Mouse (Mus musculus): Measurements from ENCODE around the gene Iqcf5. TPM values are rescaled to one million over a fixed set of nuclear protein-coding genes. Genes with fewer than 3 reads are reported as not detected.

The Iqcf5 gene
- polyA plus RNA-seq, 1 experiment from 2014 or later: not detected

GRCm38 (mm10) chr9:106501846-106502245 lies 12.5 kb upstream of the Iqcf5 start:
- no peak for ATAC-seq (ENCODE audit: insufficient read depth)
- TF ChIP-seq CTCF (IDR thresholded peaks at IDR 0.05; ENCODE audit: low read depth): no peak
- H3K4me2 ChIP-seq: no peak overlapping the region
- H3K27me3 ChIP-seq (ENCODE audit: insufficient read depth, low read length): no peaks in the 10 kb centered on the region
- DNase-seq: no peak
- H3K9me3 ChIP-seq (ENCODE audit: low read depth, low read length): no peaks in the 10 kb centered on the region
- no peak overlapping the region for H3K27ac ChIP-seq (ENCODE audit: low read depth)
- WGBS: 83% methylated on average over 22 of the region's 22 CpGs
- no peak overlapping the region for H3K4me3 ChIP-seq (ENCODE audit: low read depth, low read length)
- no peak overlapping the region for H3K9ac ChIP-seq
- no peaks in the 10 kb centered on the region for H3K4me1 ChIP-seq (ENCODE audit: insufficient read depth)
- H3K36me3 ChIP-seq (ENCODE audit: insufficient read depth): no peaks in the 10 kb centered on the region

- no peak overlapping the region for H3K27ac ChIP-seq (ENCODE audit: low read depth)
- no peaks in the 10 kb centered on the region for H3K36me3 ChIP-seq (ENCODE audit: insufficient read depth)
- WGBS: 60% methylated on average over 6 of the region's 6 CpGs
- no peaks in the 10 kb centered on the region for H3K4me1 ChIP-seq (ENCODE audit: insufficient read depth)
- no peaks in the 10 kb centered on the region for H3K27me3 ChIP-seq (ENCODE audit: insufficient read depth, low read length)
- no peak for ATAC-seq (ENCODE audit: insufficient read depth)
- no peak for TF ChIP-seq CTCF (IDR thresholded peaks at IDR 0.05; ENCODE audit: low read depth)
- H3K9ac ChIP-seq: no peak overlapping the region
- H3K4me2 ChIP-seq: no peak overlapping the region
- no peak overlapping the region for H3K4me3 ChIP-seq (ENCODE audit: low read depth, low read length)
- H3K9me3 ChIP-seq (ENCODE audit: low read depth, low read length): no peaks in the 10 kb centered on the region
- DNase-seq: no peak
Observed at GRCm38 (mm10) chr9:106504246-106504645, 10.1 kb upstream of the Iqcf5 start.

GRCm38 (mm10) chr9:106509356-106509755 lies 5.0 kb upstream of the Iqcf5 start:
- no peaks in the 10 kb centered on the region for H3K36me3 ChIP-seq (ENCODE audit: insufficient read depth)
- H3K9ac ChIP-seq: no peak overlapping the region
- H3K27ac ChIP-seq (ENCODE audit: low read depth): no peak overlapping the region
- no peak for TF ChIP-seq CTCF (IDR thresholded peaks at IDR 0.05; ENCODE audit: low read depth)
- WGBS: 83% methylated on average over 10 of the region's 10 CpGs
- DNase-seq: no peak
- no peak overlapping the region for H3K4me2 ChIP-seq
- no peaks in the 10 kb centered on the region for H3K4me1 ChIP-seq (ENCODE audit: insufficient read depth)
- H3K4me3 ChIP-seq (ENCODE audit: low read depth, low read length): no peak overlapping the region
- no peaks in the 10 kb centered on the region for H3K27me3 ChIP-seq (ENCODE audit: insufficient read depth, low read length)
- H3K9me3 ChIP-seq (ENCODE audit: low read depth, low read length): no peaks in the 10 kb centered on the region
- ATAC-seq (ENCODE audit: insufficient read depth): no peak

- TF ChIP-seq CTCF (IDR thresholded peaks at IDR 0.05; ENCODE audit: low read depth): no peak
- no peak overlapping the region for H3K27ac ChIP-seq (ENCODE audit: low read depth)
- H3K9me3 ChIP-seq (ENCODE audit: low read depth, low read length): no peaks in the 10 kb centered on the region
- no peaks in the 10 kb centered on the region for H3K4me1 ChIP-seq (ENCODE audit: insufficient read depth)
- no peaks in the 10 kb centered on the region for H3K36me3 ChIP-seq (ENCODE audit: insufficient read depth)
- H3K4me3 ChIP-seq (ENCODE audit: low read depth, low read length): no peak overlapping the region
- DNase-seq (peak; percentile 56), ATAC-seq (ENCODE audit: insufficient read depth) (peak; percentile 58)
- no peak overlapping the region for H3K4me2 ChIP-seq
- 37% methylated on average over 13 of the region's 13 CpGs for WGBS
- no peak overlapping the region for H3K9ac ChIP-seq
- H3K27me3 ChIP-seq (ENCODE audit: insufficient read depth, low read length): no peaks in the 10 kb centered on the region
Observed at GRCm38 (mm10) chr9:106512729-106513450, 1.5 kb upstream of the Iqcf5 start.

GRCm38 (mm10) chr9:106513566-106513965 lies 807 bp upstream of the Iqcf5 start:
- no peaks in the 10 kb centered on the region for H3K27me3 ChIP-seq (ENCODE audit: insufficient read depth, low read length)
- no peaks in the 10 kb centered on the region for H3K36me3 ChIP-seq (ENCODE audit: insufficient read depth)
- no peak overlapping the region for H3K27ac ChIP-seq (ENCODE audit: low read depth)
- ATAC-seq (ENCODE audit: insufficient read depth) (no peak), DNase-seq (no peak)
- no peak overlapping the region for H3K9ac ChIP-seq
- no peaks in the 10 kb centered on the region for H3K9me3 ChIP-seq (ENCODE audit: low read depth, low read length)
- 77% methylated on average over 6 of the region's 6 CpGs for WGBS
- no peak overlapping the region for H3K4me3 ChIP-seq (ENCODE audit: low read depth, low read length)
- no peak for TF ChIP-seq CTCF (IDR thresholded peaks at IDR 0.05; ENCODE audit: low read depth)
- H3K4me2 ChIP-seq: no peak overlapping the region
- H3K4me1 ChIP-seq (ENCODE audit: insufficient read depth): no peaks in the 10 kb centered on the region

- Histone ChIP-seq H3K27me3 (ENCODE audit: insufficient read depth, low read length) (no peaks in the 10 kb centered on the region), H3K4me2 (no peak overlapping the region), H3K36me3 (ENCODE audit: insufficient read depth) (no peaks in the 10 kb centered on the region), H3K27ac (ENCODE audit: low read depth) (no peak overlapping the region), H3K9ac (no peak overlapping the region), H3K4me3 (ENCODE audit: low read depth, low read length) (no peak overlapping the region), H3K4me1 (ENCODE audit: insufficient read depth) (no peaks in the 10 kb centered on the region), H3K9me3 (ENCODE audit: low read depth, low read length) (no peaks in the 10 kb centered on the region)
- ATAC-seq (ENCODE audit: insufficient read depth) (no peak), DNase-seq (no peak)
- TF ChIP-seq CTCF (IDR thresholded peaks at IDR 0.05; ENCODE audit: low read depth): no peak
- WGBS: 58% methylated on average over 2 of the region's 2 CpGs
Observed at GRCm38 (mm10) chr9:106519433-106519832, 5.1 kb downstream of the Iqcf5 start.

- Histone ChIP-seq H3K27ac (ENCODE audit: low read depth) (no peak overlapping the region), H3K4me2 (no peak overlapping the region), H3K36me3 (ENCODE audit: insufficient read depth) (no peaks in the 10 kb centered on the region), H3K4me1 (ENCODE audit: insufficient read depth) (no peaks in the 10 kb centered on the region), H3K9ac (no peak overlapping the region), H3K9me3 (ENCODE audit: low read depth, low read length) (no peaks in the 10 kb centered on the region), H3K27me3 (ENCODE audit: insufficient read depth, low read length) (no peaks in the 10 kb centered on the region), H3K4me3 (ENCODE audit: low read depth, low read length) (no peak overlapping the region)
- no peak for TF ChIP-seq CTCF (IDR thresholded peaks at IDR 0.05; ENCODE audit: low read depth)
- ATAC-seq (ENCODE audit: insufficient read depth) (no peak), DNase-seq (no peak)
- 57% methylated on average over 8 of the region's 8 CpGs for WGBS
Observed at GRCm38 (mm10) chr9:106519909-106520308, 5.5 kb downstream of the Iqcf5 start.

Measured in lung, embryonic 14.5 days (tissue).